Mouse (Mus musculus) 3134 (cell line): ENCODE data around the gene Pcnt.

ENCODE experiments used
- DNase-seq: peaks from one replicate; pipeline ENCODE4 v3.0.0-alpha.2; 2011; ENCODE audit warnings: low spot score; ENCODE audit not compliant: insufficient read length; ENCODE audit errors: extremely low read depth

Gene Pcnt

DNA sequence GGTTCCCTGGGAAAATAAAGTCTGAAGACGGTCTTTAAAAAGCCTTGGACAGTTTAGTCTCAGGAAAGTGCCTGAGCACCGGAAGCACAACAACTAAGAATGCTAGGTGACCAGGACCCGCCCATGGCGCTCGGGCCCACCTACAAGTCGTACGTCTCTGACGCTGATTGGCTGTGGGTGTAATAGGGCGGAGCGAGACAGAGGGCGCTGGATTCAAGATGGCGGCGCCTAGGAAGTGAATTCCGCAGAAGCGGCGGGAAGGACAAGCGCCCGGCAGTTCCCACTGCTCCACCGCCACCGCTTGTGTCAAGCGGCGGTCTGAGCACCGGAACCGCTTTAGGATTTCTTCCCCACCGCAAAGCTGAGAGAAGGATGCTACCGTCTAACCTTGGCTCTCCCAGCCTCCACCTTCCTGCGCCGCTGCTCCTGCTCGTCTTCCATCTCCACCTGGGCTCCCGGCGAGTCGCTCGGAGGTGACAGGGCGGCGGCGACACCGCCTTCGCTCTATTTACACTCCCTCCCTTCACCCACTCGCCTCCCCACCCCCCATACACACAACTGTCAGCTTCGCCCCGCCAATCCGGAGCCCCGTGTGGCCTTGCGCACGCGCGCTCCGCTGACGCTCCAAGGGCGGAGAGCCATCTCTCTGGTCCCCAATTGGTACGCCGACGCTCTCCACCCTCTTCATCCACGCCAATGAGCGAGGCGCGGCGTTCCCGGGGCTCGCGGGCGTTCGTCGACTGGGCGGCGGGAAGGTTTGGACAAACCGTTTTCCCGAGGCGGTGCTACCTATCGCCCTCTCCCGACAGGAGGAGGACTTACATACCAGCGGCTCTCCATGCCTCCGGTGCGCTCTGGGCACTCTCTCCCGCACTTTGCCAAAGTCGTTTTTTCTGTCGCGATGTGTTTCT is at the start of gene Pcnt:
Gene Pcnt, minus strand, starts transcription at position 609 of the 911 bp plus-strand sequence.
- DNase-seq = peak; percentile 99

DNA sequence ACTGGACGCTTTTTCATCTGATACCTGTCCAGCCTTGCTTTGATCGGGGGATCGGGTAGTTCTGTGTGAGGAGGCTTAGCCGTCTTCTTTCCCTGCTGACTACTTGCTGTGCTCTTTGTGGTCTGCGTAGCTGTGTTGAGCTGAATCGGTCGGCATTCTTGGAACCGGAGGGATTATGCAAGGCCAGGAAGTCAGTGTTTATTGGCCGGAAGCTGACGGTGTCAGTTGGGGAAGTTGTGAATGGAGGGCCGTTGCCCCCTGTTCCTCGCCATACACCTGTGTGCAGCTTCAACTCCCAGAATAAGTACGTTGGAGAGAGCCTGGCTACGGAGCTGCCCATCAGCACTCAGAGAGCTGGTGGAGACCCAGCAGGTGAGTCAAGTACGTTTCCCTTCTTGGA is 46.6 kb upstream of the Pcnt start:
- no peak for DNase-seq

DNA sequence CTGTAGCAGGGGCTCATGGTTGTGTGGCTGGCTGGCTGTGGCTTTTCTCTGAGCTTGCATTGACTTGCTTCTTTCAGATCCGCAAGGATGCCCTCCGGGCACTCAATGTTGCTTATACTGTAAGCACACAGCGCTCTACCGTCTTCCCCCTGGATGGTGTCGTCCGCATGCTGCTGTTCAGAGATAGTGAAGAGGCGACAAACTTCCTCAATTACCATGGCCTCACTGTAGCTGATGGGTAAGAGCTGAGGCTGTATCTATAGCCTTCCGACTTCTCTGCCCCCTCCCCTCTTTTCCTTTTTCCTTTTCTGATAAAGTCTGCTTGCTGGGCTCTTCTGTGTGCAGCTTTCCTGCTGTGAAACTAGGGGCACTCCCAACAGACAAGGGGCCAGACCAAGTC is 45.7 kb upstream of the Pcnt start:
- no peak for DNase-seq

DNA sequence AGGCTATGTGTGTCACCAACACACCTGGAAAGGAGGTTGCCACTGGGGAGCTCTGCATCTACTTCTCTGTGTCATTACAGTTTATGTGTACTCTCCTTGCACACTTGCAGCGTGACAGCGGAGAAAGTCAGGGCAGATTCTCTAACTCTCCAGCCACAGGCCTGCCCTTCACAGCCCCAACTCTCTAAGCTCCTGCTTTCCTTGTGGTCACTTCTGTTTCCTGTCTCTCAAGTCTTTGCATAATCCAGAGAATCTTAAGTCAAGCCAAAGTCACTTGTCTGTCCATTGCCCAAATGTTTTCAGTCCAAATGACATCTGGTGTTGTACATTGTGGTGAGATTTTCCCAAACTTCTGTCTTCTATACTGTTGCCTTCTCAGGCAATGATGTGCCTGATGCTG is 43.7 kb upstream of the Pcnt start:
- no peak for DNase-seq

DNA sequence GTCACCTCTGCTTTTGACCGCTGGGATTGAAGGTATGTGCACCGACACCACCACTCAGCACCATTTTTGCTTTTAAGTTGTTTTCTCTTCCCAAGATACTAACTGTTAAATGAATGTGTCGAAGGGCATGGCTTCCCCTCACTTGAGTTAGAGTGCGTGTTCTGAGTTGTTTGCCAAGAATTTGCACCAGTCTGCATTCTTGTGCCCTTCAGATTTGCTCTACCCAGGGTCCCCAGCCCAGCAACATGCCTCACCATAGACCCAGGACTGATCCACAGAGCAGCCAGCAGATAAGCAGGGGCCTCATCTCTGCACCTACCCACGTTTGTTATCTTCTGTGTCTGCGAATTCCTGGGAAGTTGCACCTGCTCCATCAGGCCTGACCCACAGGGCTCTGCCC is 38.9 kb upstream of the Pcnt start:
- no peak for DNase-seq

DNA sequence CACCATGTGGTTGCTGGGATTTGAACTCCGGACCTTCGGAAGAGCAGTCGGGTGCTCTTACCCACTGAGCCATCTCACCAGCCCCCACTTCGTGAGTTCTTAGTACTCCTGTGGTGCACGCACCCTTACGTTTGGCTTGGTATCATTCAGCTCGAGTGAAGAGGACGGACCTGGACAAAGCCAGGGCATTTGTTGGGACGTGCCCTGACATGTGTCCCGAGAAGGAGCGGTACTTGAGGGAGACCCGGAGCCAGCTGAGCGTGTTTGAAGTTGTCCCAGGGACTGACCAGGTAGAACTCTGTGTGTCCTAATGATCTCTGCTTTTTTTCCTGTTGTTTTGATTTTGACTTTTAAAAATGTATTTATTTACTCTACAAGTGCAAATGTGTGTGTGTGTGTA is 38.3 kb upstream of the Pcnt start:
- no peak for DNase-seq

DNA sequence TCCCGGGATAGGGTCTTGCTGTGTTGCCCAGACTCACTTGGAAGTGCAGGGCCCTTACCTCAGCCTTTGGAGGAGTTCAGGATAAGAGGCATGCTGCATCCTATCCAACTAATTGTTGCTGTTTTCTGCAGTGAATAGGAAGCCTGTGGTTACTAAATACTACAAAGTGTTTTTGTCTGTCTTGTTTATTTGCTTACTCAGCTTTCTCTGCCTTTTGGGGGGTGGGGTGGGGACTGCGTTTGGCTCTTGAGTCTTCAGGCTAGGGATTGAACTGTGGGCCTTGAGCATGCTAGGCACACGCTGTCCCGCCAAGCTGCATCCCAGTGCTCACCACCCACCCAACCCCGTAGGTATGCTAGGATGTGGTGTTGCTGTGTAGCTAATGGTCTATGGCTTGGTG is 31.2 kb upstream of the Pcnt start:
- no peak for DNase-seq

DNA sequence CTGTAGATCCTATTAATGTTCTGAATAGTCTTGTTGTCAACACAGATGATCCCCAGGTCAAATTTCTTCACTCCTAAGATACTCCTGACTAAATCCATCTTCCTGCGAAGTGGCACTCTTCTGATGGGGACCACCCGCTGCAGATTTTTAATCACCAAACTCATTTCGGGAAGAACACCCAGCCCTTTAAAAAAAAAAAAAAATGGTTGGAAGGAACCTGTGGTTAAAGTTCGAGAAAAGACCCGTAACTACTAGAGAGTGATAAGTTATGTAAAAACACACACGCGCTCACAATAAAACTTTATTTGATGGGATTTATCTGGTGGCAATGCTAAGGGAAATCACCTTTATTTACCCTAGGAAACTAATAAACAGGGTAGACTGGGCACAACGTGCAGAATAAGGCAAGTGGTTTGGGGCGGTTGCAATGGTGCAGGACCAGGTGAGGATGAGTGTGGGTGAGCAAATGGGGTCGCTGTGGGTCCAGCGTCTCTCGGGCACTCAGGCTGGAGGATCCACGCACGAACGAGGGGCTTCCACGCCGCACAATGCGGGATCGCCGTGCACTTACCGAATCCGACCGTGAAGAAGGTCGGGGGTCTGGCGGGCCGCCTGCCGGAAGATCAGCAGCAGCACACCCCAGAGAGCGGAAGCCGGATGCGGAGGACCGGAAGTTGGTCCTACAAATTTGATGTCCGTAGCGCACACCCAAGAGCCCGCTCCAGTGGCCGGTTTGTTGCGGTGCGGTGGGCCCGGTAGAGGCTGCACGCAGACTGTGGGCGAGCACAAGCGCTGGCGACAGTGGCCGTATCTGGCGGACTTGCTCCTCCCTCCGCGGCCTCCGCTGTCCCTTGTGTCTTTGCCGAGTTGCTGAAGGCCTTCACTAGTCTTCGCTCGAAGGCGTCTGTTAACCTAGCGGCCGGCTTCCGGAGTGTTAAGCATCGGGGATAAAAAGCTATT is 25.9 kb upstream of the Pcnt start, which contains the start of the genes Mcm3ap and Ybey:
Gene Mcm3ap, plus strand, starts transcription at position 725 of the 960 bp plus-strand sequence.
Gene Ybey, minus strand, starts transcription at position 912 of the 960 bp plus-strand sequence.
- peak; percentile 89 for DNase-seq

DNA sequence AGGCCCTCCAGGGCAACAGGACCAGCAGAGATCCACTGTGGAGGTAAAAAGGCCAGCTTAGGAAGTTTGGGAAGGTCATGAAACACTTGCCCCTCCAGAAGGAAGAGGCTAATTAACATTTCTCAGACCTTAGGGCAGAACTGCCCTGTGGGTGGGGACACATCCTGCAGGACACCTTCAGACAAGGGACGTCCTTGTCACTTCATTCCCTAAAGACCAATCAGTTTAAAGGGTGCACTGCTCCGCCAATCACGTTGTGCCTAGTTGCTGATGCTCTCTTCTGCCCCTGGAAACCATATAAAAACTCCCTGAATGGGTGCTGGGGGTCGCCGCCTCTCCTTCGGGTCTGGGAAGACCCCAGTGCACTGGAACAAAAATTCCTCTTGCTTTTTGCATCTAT is 20.1 kb upstream of the Pcnt start:
- DNase-seq = no peak

DNA sequence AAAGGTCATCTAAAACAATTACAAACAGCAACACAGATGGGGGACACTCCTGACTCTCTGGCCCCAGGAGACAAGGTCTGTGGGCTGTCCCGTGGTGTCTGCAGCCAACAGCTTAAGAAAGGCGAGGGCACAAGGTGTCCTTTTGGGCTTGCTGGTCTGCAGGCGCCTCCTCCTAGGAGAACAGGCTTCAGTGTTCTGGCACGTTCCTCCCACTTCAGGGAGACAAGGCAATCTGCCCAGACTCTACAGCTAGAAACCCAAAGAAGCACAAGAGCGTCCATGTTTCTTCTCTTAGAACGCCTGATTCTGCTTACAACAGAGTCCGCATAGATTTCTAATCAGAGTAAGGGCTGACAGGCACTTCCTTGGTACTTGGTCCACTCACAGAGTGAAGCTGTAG is 19.7 kb upstream of the Pcnt start:
- DNase-seq = no peak

DNA sequence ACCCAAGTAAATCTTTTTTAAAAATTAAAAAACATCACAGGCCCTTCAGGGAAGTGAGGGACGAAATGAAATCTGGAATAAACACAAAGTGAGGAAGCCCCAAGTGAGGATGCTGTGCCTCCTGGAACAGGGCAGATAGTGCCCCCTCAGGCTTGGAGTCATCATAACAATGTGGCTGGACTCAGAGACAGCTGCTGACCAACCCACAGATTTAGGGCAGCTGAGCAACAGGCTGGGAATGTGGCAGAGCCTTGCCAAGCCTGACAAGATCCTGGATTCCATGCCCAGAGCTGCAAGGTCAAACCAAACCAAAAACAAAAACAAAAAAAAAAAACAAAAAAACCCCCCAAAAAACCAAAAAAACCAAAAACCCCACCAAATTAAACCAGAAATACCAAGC is 18.7 kb upstream of the Pcnt start:
- DNase-seq = no peak

DNA sequence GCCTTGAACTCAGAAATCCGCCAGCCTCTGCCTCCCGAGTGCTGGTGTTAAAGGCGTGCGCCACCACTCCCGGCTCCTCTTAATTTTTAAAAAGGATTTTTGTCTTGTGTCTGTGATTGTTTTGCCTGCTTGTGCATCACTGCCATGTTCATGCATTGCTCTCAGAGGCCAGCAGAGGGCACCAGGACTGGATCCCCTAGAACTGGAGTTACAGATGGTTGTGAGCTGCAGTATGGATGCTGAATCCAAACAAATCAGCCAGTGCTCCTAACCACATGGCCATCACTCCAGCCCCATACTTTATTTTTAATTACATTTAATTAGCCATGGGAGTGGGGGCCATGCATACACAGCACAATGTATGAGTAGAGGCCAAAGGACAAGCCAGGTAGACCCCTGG is 12.7 kb upstream of the Pcnt start:
- DNase-seq = no peak

DNA sequence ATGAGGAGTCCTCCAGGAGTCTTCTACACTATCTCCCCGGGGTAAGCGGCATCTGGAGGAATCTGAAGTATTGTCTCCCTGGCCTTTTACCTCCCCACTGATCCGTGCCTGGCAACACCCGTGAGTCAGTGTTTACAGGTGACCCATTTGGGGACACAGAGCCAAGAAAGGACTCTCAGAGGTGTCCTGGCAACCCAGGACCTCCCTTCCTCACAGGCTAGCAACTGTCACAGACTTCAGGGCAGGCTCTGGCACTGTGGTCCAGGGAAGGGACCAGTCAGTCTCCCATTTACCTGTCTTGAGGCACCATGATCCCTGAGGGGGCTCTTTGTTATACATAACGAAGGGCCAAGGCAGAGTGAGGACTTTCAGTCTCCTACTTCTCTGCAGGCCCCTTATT is 6.3 kb upstream of the Pcnt start, which contains the start of gene 2610028H24Rik:
Gene 2610028H24Rik, plus strand, starts transcription at position 231 of the 400 bp plus-strand sequence.
- no peak for DNase-seq

DNA sequence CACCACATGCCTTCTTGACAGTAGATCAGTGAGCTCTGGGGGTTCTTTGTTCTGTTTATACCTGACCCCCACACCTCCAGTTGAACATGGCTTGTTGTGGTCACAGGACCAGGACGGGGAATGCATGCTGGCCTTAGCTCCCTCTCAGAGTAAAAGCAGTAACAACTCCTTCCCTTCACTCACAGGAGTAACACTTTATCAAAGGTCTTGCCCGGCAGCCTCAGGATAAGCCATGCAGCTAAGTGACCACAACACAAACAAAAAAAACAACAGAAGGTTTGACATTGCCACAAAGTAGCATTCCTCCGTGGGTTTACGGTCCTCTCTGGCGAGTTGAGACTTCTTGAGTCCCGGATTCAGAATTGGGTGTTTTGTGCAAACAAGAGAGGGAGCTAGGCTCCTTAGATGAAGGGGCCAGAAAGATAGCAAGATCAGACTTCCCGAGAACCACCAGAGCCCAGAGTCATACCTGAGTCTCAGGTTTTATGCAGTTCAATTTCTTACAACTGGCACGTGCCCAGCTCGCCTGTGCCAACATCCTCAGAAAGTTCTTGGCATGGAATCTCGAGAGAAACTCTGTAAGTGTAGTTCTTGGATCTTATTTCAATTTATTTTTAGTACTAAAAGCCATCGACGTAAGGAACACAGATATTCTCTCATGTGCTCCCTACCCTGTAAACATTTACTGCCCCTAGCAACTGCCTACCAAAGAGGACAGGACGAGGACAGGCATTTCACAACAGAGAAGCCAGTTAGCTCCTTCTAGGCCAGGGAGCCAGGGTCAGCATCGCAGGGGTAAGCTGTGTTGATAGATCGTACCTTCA is 5.0 kb upstream of the Pcnt start:
- DNase-seq = no peak

DNA sequence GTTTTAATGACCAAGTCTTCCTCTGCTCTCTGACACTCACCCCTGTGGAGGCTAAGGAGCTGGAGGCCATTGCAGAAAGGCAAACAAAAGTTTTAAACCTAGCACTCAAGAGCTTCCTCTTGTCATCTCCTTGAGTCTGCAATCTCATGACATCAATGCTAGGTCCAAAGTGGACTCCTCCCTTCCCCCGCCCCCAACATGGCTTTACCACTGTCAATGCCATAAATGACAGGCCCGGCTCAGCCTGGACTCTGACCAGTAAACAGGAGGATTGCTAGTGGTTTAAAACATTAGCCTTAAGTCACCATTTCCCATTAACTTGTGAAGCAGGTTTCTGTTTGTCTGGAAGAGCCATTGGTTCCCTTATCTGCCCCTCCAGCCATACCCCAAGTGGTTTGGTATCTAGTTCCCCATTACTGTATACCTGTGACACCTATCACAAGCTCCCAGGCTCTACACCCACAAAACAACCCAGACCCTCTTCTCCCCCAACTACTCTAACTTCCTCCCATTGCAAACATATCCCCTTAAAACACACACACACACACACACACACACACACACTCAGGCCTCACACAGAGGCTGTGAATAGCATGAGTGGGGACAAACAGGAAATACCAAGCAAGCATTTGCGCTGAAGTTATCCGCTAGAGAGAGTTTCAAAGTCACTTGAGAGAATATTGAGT is 3.6 kb upstream of the Pcnt start:
- DNase-seq = no peak

DNA sequence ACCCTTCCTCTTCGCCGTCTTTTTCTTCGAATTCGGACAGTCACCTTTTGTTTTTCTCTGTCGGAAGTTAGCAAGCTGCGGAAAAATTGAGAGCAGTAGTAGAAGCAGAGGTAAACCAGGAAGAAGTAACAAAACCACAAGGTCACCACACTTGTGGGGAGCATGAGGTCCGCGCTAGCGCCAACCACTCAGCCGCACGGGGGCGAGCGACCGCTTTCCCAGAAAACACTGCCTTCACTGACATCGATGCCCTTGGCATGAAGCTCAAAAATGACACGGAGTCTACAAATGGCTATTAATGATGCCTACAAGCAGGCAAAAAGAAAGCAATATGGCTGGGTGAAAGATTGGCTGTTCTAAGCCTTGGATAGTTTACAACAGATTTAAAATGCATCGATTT is 2.3 kb downstream of the Pcnt start, which contains the start of gene AC141477.1:
Gene AC141477.1, minus strand, starts transcription at position 164 of the 400 bp plus-strand sequence.
- no peak for DNase-seq

DNA sequence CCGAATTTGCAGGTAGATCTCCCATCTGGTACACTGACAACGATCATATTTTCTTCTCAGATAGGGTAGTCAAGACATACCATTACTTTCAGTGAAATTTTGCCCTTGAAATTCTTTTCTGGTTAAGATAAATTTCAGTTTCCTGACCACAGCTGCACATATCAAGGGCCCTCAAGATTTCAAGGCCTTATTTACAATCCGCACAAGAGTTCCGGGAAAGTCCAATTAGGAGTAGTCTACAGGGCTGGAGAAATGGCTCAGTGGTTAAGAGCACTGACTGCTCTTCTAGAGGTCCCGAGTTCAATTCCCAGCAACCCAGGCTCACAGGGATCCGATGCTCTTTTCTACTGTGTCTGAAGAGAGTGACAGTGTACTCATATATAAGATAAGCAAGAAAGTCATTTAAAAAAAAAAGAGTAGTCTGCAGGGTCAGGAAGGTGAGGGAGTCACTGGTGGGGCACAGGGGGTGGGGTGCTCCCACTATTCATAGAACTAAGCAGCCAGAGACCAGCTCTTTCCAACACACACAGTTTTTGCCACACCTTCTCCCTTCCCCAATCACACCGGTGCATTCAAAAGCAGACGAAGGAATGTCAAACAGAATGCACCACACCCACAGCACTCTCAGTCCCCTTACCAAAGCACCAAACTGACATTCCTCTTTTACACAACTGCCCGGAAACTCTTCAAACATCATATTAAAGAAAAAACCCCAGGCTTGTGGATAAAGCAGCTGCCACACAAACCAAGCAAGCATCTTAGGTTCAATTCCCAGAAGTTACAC is 3.3 kb downstream of the Pcnt start:
- DNase-seq = no peak

DNA sequence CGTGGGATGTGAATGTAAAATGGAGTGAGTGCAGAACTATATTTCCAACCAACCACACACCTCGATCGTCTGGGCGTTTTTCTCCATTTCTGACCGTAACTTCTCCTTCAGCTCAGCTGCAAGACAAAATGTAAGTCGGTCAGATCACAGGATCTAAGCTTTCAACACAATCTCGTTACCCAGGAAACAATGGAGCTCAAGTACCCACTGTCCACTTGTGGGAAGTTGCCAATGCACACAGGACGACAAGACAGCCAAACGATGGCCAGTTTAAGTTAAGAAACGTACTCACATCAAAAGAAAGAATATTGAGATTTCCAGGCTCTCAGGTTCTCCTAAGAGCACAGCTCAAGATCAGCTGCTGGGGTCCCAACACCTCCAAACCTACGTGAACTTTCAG is 8.7 kb downstream of the Pcnt start:
- no peak for DNase-seq

DNA sequence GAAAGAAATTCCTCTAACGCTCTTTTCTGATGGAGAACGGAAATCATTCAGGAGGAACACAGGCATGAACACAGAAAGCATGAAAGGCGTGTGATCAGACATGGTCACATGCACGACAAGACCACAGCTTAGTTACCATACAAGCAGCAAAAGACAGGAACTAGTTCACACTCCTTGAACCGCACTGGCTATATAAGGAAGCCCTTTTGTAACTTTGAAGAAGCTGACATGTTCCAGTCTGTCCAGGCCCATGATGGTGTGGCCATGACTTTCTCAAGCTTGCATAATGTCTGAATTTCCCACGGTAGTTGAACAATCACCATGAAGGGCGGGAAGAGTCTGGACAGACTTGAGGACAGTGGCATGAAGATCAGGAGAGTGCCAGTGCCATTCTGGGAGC is 16.9 kb downstream of the Pcnt start:
- no peak for DNase-seq
